Comparison of ENCODE assay signal across 21 mouse cellular contexts in the genomic region with DNA sequence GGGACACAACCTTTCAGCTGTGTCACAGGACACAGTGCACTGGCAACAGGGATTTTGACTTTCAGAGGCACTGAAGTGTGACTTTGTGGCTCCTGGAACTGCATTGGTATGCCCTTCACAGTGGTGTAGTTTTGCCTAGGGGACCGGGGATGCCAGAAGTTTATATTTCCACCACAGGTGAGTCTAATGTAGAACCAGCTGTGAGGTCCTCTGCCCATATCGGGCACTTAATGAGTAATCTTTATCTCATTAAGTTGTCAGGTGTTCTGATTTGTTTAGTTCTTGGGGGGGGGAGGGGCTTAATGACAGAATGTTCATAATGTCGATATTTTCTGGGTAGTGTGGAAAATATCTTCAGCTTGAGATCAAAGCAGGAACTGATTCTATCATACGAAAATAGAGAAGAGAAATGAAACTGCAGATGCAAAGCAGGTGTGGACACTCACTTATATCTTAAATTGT.
DNase-seq lines count a peak whose midpoint lies in the region; ATAC-seq and TF ChIP-seq lines count a peak whose summit lies in the region.
"Had no signal": no experiment of that assay in that cellular context is flagged by ENCODE, and none has a peak within 500 bp of the region (broad histone marks: within the 10 kb centered on the region; RNA-seq: fewer than 3 reads in every experiment).

No protein-coding gene starts in this region.

- H3K4me2 ChIP-seq in liver, postnatal 0 days (ENCODE audit: low read depth, low read length): no peak overlapping the region
- H3K4me2 ChIP-seq: forebrain, embryonic 13.5 days; midbrain, embryonic 12.5 days; neural tube, embryonic 15.5 days had no signal

- no peak for TF ChIP-seq CTCF in kidney, adult 2 months (conservative IDR thresholded peaks at IDR 0.05; ENCODE audit: insufficient read depth, insufficient read length, low read depth, low read length)
- TF ChIP-seq CTCF in liver, postnatal 0 days (IDR thresholded peaks at IDR 0.05; ENCODE audit: low read depth): no peak

- H3K27me3 ChIP-seq in kidney, adult 2 months (replicated peaks; ENCODE audit: control insufficient read depth, insufficient read depth, low read length): no peaks in the 10 kb centered on the region
- H3K27me3 ChIP-seq in liver, postnatal 0 days (ENCODE audit: insufficient read depth, low read length): no peaks in the 10 kb centered on the region
- H3K27me3 ChIP-seq: forebrain, embryonic 13.5 days; midbrain, embryonic 12.5 days; neural tube, embryonic 15.5 days had no signal

- H3K9ac ChIP-seq in liver, postnatal 0 days (replicated peaks): no peak overlapping the region
- H3K9ac ChIP-seq: forebrain, embryonic 13.5 days; midbrain, embryonic 12.5 days; neural tube, embryonic 15.5 days had no signal

- no peaks in the 10 kb centered on the region for H3K36me3 ChIP-seq in kidney, adult 2 months (ENCODE audit: control insufficient read depth, insufficient read depth, low read length)
- H3K36me3 ChIP-seq in liver, postnatal 0 days (replicated peaks; ENCODE audit: insufficient read depth, low read length): no peaks in the 10 kb centered on the region
- H3K36me3 ChIP-seq: heart, embryonic 10.5 days; hindbrain, embryonic 10.5 days; midbrain, embryonic 12.5 days; neural tube, embryonic 15.5 days had no signal

- H3K4me1 ChIP-seq in kidney, adult 2 months (ENCODE audit: control insufficient read depth, insufficient read depth, low read length): peaks cover 2% of the 10 kb centered on the region; the same call in 1 of the 2 replicates
- no peaks in the 10 kb centered on the region for H3K4me1 ChIP-seq in liver, postnatal 0 days (ENCODE audit: insufficient read depth)
- H3K4me1 ChIP-seq: forebrain, embryonic 13.5 days; hindbrain, embryonic 10.5 days; midbrain, embryonic 12.5 days; neural tube, embryonic 15.5 days had no signal

- H3K4me3 ChIP-seq in kidney, adult 2 months (ENCODE audit: insufficient read depth, low read depth, low read length): no peak overlapping the region
- H3K4me3 ChIP-seq in liver, postnatal 0 days (ENCODE audit: low read depth, low read length): no peak overlapping the region
- H3K4me3 ChIP-seq: forebrain, embryonic 13.5 days; gastrocnemius, adult 2 months; heart, embryonic 10.5 days; hindbrain, embryonic 10.5 days; midbrain, embryonic 12.5 days; neural tube, embryonic 15.5 days had no signal

- DNase-seq in kidney, adult 2 months: peak; percentile 56
- DNase-seq in kidney, postnatal 10 days: no peak
- peak; percentile 94 for DNase-seq in A20 (ENCODE audit: low read depth, low spot score)
- DNase-seq in heart, postnatal 4 days: no peak
- no peak for DNase-seq in liver, postnatal 0 days
- DNase-seq: adrenal gland, adult 2 months; cerebellum, adult 2 months; cerebellum, postnatal 36 days; gastrocnemius, adult 2 months; layer of hippocampus, postnatal 36 days had no signal

- 0 out of 2 replicates have a peak overlapping the region, but pooled peaks have one; percentile 3 for H3K27ac ChIP-seq in kidney, adult 2 months (ENCODE audit: insufficient read depth, low read depth, low read length)
- H3K27ac ChIP-seq in liver, postnatal 0 days (ENCODE audit: low read depth): no peak overlapping the region
- H3K27ac ChIP-seq: forebrain, embryonic 13.5 days; gastrocnemius, adult 2 months; heart, embryonic 10.5 days; hindbrain, embryonic 10.5 days; hindbrain, postnatal 0 days; midbrain, embryonic 12.5 days; neural tube, embryonic 15.5 days; stomach, postnatal 0 days had no signal

- 42% methylated on average over 4 of the region's 4 CpGs for WGBS in kidney, adult 2 months
- WGBS in liver, postnatal 0 days (ENCODE audit: insufficient replicate concordance): 63% methylated on average over 4 of the region's 4 CpGs

- H3K9me3 ChIP-seq in liver, postnatal 0 days (ENCODE audit: low read length): no peaks in the 10 kb centered on the region
- H3K9me3 ChIP-seq: forebrain, embryonic 13.5 days; heart, embryonic 10.5 days; hindbrain, embryonic 10.5 days; midbrain, embryonic 12.5 days; neural tube, embryonic 15.5 days had no signal

- no peak for TF ChIP-seq POLR2A in kidney, adult 2 months (IDR thresholded peaks at IDR 0.05; ENCODE audit: low read depth, low read length)

- no peak for TF ChIP-seq EP300 in liver, postnatal 0 days (IDR thresholded peaks at IDR 0.05; ENCODE audit: low read depth)

- peak; percentile 36; the same call in 1 of the 2 replicates for ATAC-seq in common myeloid progenitor, adult 5-6 weeks (replicated peaks; ENCODE audit: low read depth, poor library complexity, severe bottlenecking)
- ATAC-seq in megakaryocyte progenitor cell, adult 5-6 weeks (replicated peaks; ENCODE audit: poor library complexity): peak; percentile 39
- no peak for ATAC-seq in liver, postnatal 0 days
- ATAC-seq: forebrain, embryonic 13.5 days; hindbrain, postnatal 0 days; intestine, embryonic 16.5 days; lung, postnatal 0 days had no signal

Comparison
In these comparisons a context has a peak if more than half of its experiments do, and no peak if none do; other contexts are left out.
1. DNase-seq: peak in kidney, adult 2 months (single experiment) and A20 (single experiment); none in kidney, postnatal 10 days (single experiment), heart, postnatal 4 days (single experiment) and liver, postnatal 0 days (single experiment).